Mouse (Mus musculus) cerebellum, adult 9-11 months (tissue): Measurements from ENCODE around the gene Msantd2.
A peak's percentile ranks its signal among the peaks of the same experiment; 100 is the strongest.

ENCODE experiments used
- DNase-seq: peaks from one replicate; pipeline ENCODE4 v3.0.0; 2022

The Msantd2 gene

GRCm38 (mm10) chr9:37488611-37489396 is at the start of gene Msantd2:
Gene Msantd2, plus strand, starts transcription at chr9:37489319.
- DNase-seq = peak; percentile 89

GRCm38 (mm10) chr9:37452401-37452800 is 36.7 kb upstream of the Msantd2 start:
- DNase-seq = no peak

GRCm38 (mm10) chr9:37453328-37453727 is 35.8 kb upstream of the Msantd2 start:
- no peak for DNase-seq

GRCm38 (mm10) chr9:37454011-37454492 is 35.1 kb upstream of the Msantd2 start:
- no peak for DNase-seq

GRCm38 (mm10) chr9:37454991-37455390 is 34.1 kb upstream of the Msantd2 start:
- DNase-seq = no peak

- DNase-seq = no peak
Measured at GRCm38 (mm10) chr9:37455868-37456267, 33.3 kb upstream of the Msantd2 start.

GRCm38 (mm10) chr9:37456481-37456910 is 32.6 kb upstream of the Msantd2 start:
- DNase-seq = peak; percentile 67

GRCm38 (mm10) chr9:37457151-37457550 is 32.0 kb upstream of the Msantd2 start:
- no peak for DNase-seq

- no peak for DNase-seq
Measured at GRCm38 (mm10) chr9:37459665-37460042, 29.5 kb upstream of the Msantd2 start.

GRCm38 (mm10) chr9:37460043-37460960 is 28.8 kb upstream of the Msantd2 start:
- peak; percentile 43 for DNase-seq

GRCm38 (mm10) chr9:37460961-37461340 is 28.2 kb upstream of the Msantd2 start:
- no peak for DNase-seq

GRCm38 (mm10) chr9:37461571-37461970 is 27.5 kb upstream of the Msantd2 start:
- DNase-seq = no peak

GRCm38 (mm10) chr9:37462764-37463163 is 26.4 kb upstream of the Msantd2 start:
- peak; percentile 43 for DNase-seq

- DNase-seq = no peak
Measured at GRCm38 (mm10) chr9:37473611-37474125, 15.5 kb upstream of the Msantd2 start.

GRCm38 (mm10) chr9:37474923-37475322 is 14.2 kb upstream of the Msantd2 start:
- no peak for DNase-seq

- no peak for DNase-seq
Measured at GRCm38 (mm10) chr9:37485146-37485545, 4.0 kb upstream of the Msantd2 start.

GRCm38 (mm10) chr9:37488041-37488440 is 1.1 kb upstream of the Msantd2 start:
- no peak for DNase-seq

GRCm38 (mm10) chr9:37489446-37490120 is 464 bp downstream of the Msantd2 start:
- peak; percentile 53 for DNase-seq

- no peak for DNase-seq
Measured at GRCm38 (mm10) chr9:37495761-37496160, 6.6 kb downstream of the Msantd2 start.

GRCm38 (mm10) chr9:37496325-37496724 is 7.2 kb downstream of the Msantd2 start:
- DNase-seq = no peak

- DNase-seq = no peak
Measured at GRCm38 (mm10) chr9:37500201-37500600, 11.1 kb downstream of the Msantd2 start.

GRCm38 (mm10) chr9:37501170-37501569 is 12.1 kb downstream of the Msantd2 start:
- no peak for DNase-seq

GRCm38 (mm10) chr9:37504348-37504747 is 15.2 kb downstream of the Msantd2 start:
- no peak for DNase-seq
